Mouse (Mus musculus) kidney, embryonic 15.5 days (tissue): ENCODE measurements at regions not wholly inside any gene's neighbourhood (a gene's known extent, or its start where the extent isn't known, plus 50 kb on each side); places are given as distances from the start of the nearest gene placed in this dataset.

Experiments
- ATAC-seq: fragments of 200-750 bp; cut with Nextera tagmentation; replicated peaks from 2 replicates; pipeline ENCODE4 v1.8.0; 2017; ENCODE audit warnings: moderate TSS enrichment; ENCODE audit not compliant: low FRiP score
- H3K27ac ChIP-seq: fragments of 300-500 bp; sonication (generic); 2 replicates; pipeline ENCODE4 v1.5.1; 2015; ENCODE audit warnings: mild to moderate bottlenecking, inconsistent platforms
- H3K27me3 ChIP-seq: fragments of 300-500 bp; sonication (generic); 2 replicates; pipeline ENCODE4 v1.6.1; 2015; ENCODE audit warnings: inconsistent platforms
- H3K36me3 ChIP-seq: fragments of 300-500 bp; sonication (generic); 2 replicates; pipeline ENCODE4 v1.6.1; 2015; ENCODE audit warnings: inconsistent platforms
- H3K4me1 ChIP-seq: fragments of 300-500 bp; sonication (generic); 2 replicates; pipeline ENCODE4 v1.6.1; 2015; ENCODE audit warnings: inconsistent platforms
- H3K4me2 ChIP-seq: fragments of 300-500 bp; sonication (generic); 2 replicates; pipeline ENCODE4 v1.6.1; 2015; ENCODE audit warnings: moderate library complexity, mild to moderate bottlenecking, inconsistent platforms
- H3K4me3 ChIP-seq: fragments of 300-500 bp; sonication (generic); replicated peaks from 2 replicates; pipeline ENCODE4 v1.5.1; 2015; ENCODE audit warnings: mild to moderate bottlenecking, inconsistent platforms
- H3K9ac ChIP-seq: fragments of 300-500 bp; sonication (generic); 2 replicates; pipeline ENCODE4 v1.6.1; 2015; ENCODE audit warnings: mild to moderate bottlenecking, inconsistent platforms
- H3K9me3 ChIP-seq: fragments of 300-500 bp; sonication (generic); replicated peaks from 2 replicates; pipeline ENCODE4 v1.6.1; 2016; ENCODE audit warnings: inconsistent platforms
- WGBS: fragments of 180-500 bp; shearing (Covaris S2); methylation state at CpG from one replicate; pipeline ENCODE4 v1.1.7; 2015; ENCODE audit warnings: mixed read lengths; 5-methylcytosine and 5-hydroxymethylcytosine counted together

DNA sequence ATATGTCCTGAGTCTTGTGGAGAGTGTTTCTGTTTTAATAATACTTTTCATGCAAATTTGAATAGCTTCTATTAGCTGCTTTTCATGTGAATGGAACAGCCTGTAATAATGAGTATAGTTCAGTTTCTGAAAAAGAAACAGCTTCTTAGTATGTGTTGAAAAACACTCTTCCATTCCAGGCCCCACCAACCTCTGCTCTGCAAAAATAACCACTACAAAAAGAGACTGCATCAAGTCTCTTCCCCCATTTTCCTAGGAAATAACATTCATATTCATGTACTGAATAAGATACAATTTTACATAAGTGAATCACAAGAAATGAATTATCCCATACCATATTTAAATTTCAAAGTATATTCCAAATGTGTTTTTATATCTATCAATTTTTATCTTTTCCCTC is 234.0 kb upstream of the Smlr1 start:
- H3K27me3 ChIP-seq, result no peaks in the 10 kb centered on the region
- no peaks in the 10 kb centered on the region for H3K4me1 ChIP-seq
- no peak overlapping the region for H3K4me2 ChIP-seq
- H3K4me3 ChIP-seq, result no peak overlapping the region
- H3K9me3 ChIP-seq, result no peaks in the 10 kb centered on the region
- no peak overlapping the region for H3K9ac ChIP-seq
- ATAC-seq, result no peak
- H3K36me3 ChIP-seq, result no peaks in the 10 kb centered on the region
- no peak overlapping the region for H3K27ac ChIP-seq

DNA sequence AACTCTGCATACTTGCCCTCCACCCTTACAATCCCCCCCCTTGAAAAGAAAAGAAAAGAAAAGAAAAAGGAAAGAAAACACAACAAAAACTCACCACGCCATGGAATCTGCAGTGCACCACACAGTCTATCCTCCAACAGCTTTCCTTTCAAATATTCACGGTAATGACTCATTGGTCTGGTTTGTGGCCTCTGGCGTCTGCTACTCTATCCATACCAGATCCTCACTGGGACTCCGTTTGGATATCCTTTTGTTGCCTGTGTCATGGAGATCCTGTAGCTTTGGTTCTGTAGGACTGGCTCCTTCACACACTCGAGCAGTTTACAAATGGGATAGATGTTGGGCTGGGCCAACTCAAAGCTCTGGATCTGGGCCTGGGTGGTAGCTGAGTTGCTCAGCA is 232.4 kb upstream of the Smlr1 start:
- Histone ChIP-seq H3K27me3 (no peaks in the 10 kb centered on the region), H3K36me3 (no peaks in the 10 kb centered on the region), H3K9ac (no peak overlapping the region), H3K27ac (no peak overlapping the region), H3K4me2 (no peak overlapping the region), H3K4me3 (no peak overlapping the region), H3K9me3 (no peaks in the 10 kb centered on the region), H3K4me1 (no peaks in the 10 kb centered on the region)
- ATAC-seq, result no peak
- 86% methylated on average over 5 of the region's 5 CpGs for WGBS

DNA sequence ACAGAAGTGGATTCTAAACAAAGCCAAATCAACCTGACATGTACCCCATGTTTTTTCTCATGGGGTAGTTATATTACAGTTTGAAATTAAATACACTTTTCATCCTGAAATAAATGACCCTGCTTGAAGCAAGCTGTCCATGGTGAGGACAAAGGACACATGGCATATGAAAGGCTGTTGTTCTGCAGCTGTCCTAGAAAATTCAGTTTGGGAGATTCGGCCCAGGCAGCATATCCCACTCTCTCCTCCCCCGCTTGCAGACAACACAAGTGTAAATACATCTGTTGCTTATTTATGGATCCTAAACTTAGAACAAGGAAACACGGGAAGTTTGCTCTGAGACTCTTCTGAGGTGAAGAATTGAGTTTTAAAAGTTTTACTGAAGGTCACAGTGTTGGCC is 218.2 kb upstream of the Smlr1 start:
- H3K4me3 ChIP-seq, result no peak overlapping the region
- H3K4me1 ChIP-seq, result no peaks in the 10 kb centered on the region
- H3K27ac ChIP-seq, result no peak overlapping the region
- H3K36me3 ChIP-seq, result no peaks in the 10 kb centered on the region
- H3K9ac ChIP-seq, result no peak overlapping the region
- H3K27me3 ChIP-seq, result no peaks in the 10 kb centered on the region
- 44% methylated on average over 3 of the region's 3 CpGs for WGBS
- no peak overlapping the region for H3K4me2 ChIP-seq
- H3K9me3 ChIP-seq, result no peaks in the 10 kb centered on the region
- no peak; the same call in 1 of the 2 replicates for ATAC-seq

DNA sequence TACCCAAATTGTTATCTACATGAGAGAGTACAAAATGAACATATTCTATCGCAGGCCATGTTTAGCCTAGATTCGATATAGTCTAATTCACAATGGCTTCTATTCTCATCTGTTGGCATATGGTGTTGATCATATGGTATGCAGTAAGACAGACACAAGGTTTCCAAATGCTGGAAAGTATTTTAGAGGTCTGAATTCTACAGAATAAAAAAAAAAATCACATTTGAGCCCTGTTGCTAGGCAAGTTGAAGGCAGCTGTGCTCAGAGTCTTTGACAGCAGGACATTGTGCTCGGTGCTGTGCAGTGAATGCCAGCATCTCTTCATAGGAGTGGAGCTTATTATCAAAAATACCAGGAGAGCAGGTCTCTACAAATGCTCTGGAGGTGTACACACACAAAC is 206.6 kb upstream of the Smlr1 start:
- no peak overlapping the region for H3K4me2 ChIP-seq
- WGBS, result 93% methylated on average over 3 of the region's 3 CpGs
- ATAC-seq, result no peak
- H3K27ac ChIP-seq, result no peak overlapping the region
- H3K36me3 ChIP-seq, result no peaks in the 10 kb centered on the region
- no peaks in the 10 kb centered on the region for H3K27me3 ChIP-seq
- no peak overlapping the region for H3K4me3 ChIP-seq
- H3K9ac ChIP-seq, result no peak overlapping the region
- H3K4me1 ChIP-seq, result no peaks in the 10 kb centered on the region
- no peaks in the 10 kb centered on the region for H3K9me3 ChIP-seq

DNA sequence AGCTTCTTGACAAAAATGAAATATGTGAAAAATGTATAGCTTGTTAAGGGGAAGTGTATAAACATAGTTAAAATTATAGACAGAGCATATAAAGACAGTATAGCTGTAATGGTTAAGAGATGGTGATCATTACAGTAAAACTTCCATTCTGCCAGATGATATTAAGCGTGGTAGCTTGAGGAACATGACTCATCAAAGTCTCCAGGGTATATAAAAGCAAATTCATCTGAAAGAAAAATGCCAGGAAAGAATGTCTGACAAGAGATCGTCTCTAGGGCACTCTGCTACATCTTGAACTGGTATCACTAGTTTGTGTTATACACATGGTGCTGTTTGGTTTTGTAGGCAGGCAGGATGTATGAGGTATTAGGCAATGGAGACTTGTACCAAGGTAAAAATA is 204.9 kb upstream of the Smlr1 start:
- Histone ChIP-seq H3K9ac (no peak overlapping the region), H3K4me3 (no peak overlapping the region), H3K4me2 (no peak overlapping the region), H3K9me3 (no peaks in the 10 kb centered on the region), H3K4me1 (no peaks in the 10 kb centered on the region), H3K27ac (no peak overlapping the region), H3K27me3 (no peaks in the 10 kb centered on the region), H3K36me3 (no peaks in the 10 kb centered on the region)
- WGBS, result 85% methylated on average over 2 of the region's 2 CpGs
- ATAC-seq, result no peak

DNA sequence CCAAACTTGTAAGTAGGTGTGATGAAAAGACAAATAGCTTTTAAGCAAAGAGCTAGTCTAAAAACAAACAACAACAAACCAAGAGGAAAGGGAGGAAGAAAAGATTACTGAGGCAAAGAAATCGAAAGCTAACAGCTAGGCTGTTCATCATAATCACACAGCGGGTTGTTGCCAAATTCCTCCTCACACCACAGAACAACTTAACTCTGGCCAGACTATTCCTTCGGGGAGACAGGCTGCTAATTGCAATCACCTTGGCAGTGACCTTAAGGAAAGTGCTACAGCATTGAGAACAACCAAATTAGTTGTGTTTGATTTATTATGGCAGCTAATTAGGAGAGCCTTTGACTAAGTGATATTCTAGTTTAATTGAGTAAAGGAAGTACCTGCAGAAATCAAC is 194.4 kb upstream of the Smlr1 start:
- 23% methylated on average over 3 of the region's 3 CpGs for WGBS
- no peak for ATAC-seq

DNA sequence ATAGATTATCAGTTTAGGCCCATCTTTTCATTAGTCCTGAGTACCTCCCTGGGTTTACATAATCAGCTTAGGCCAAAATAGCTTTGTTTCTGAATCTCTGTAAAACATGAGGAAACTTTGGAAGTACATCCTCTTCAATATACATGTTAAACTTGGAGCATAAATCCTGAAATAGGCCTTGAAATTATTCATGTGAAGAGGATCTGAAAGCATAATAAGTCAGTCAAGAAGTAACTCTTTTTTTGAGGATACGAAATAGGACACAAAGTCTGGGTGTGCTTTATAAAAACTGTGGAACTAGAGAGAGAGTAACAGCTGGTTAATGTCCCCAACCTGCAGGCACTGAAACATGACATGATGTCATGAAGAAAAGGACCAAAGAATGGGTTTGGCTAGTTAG is 187.9 kb upstream of the Smlr1 start:
- H3K4me3 ChIP-seq, result no peak overlapping the region
- 83% methylated on average over 1 of the region's 1 CpGs for WGBS
- no peaks in the 10 kb centered on the region for H3K4me1 ChIP-seq
- H3K9me3 ChIP-seq, result no peaks in the 10 kb centered on the region
- no peak overlapping the region for H3K9ac ChIP-seq
- no peak overlapping the region for H3K27ac ChIP-seq
- no peaks in the 10 kb centered on the region for H3K27me3 ChIP-seq
- ATAC-seq, result no peak
- H3K36me3 ChIP-seq, result no peaks in the 10 kb centered on the region
- H3K4me2 ChIP-seq, result no peak overlapping the region

More for the DNA sequence above, 194.4 kb upstream of the Smlr1 start:
- Histone ChIP-seq H3K4me3 (no peak overlapping the region), H3K27me3 (no peaks in the 10 kb centered on the region), H3K4me1 (no peaks in the 10 kb centered on the region), H3K9me3 (no peaks in the 10 kb centered on the region), H3K4me2 (no peak overlapping the region), H3K36me3 (no peaks in the 10 kb centered on the region), H3K27ac (no peak overlapping the region), H3K9ac (no peak overlapping the region)

DNA sequence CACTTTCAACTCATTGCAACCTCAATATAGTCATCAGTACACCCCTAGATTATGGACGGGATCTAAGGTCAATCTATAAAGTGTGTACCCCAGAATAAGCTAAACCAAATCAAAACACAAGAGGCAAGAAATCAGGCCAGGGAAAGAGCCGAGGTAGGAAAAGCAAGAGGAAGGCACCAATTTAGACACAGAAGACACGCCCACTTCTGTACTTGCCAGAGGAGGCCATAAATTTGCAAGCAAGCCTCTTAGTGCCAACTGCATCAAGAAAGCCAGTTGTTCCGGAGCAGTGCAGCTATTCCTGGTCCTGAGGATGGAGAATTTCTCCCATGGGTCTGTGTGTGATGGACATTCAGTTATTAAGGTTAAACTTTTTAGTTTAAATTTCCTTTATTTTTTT is 179.7 kb upstream of the Smlr1 start:
- Histone ChIP-seq H3K9me3 (no peaks in the 10 kb centered on the region), H3K4me1 (no peaks in the 10 kb centered on the region), H3K27ac (no peak overlapping the region), H3K27me3 (no peaks in the 10 kb centered on the region), H3K9ac (no peak overlapping the region), H3K4me3 (no peak overlapping the region), H3K4me2 (no peak overlapping the region), H3K36me3 (no peaks in the 10 kb centered on the region)
- no peak for ATAC-seq
- whole genome bisulfite sequencing, result 40% methylated on average over 4 of the region's 4 CpGs

DNA sequence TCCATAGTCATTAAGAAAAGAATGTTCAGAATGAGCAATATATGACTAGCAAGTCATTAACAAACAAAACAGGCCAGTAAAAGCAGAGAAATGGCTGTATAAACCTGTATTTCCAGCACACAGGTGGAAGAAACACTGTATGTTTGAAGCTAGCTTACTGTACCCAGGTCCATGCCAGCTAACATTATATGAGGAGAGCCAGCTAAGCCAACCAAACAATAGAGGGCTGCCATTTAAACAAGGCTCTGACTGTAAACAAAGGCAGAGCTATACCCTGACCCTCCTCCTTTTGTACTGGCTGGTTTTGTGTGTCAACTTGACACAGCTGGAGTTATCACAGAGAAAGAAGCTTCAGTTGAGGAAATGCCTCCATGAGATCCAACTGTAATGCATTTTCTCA is 178.6 kb upstream of the Smlr1 start:
- H3K27me3 ChIP-seq, result no peaks in the 10 kb centered on the region
- H3K4me2 ChIP-seq, result no peak overlapping the region
- H3K4me1 ChIP-seq, result no peaks in the 10 kb centered on the region
- H3K9me3 ChIP-seq, result no peaks in the 10 kb centered on the region
- ATAC-seq, result no peak
- H3K4me3 ChIP-seq, result no peak overlapping the region
- no peak overlapping the region for H3K27ac ChIP-seq
- no peaks in the 10 kb centered on the region for H3K36me3 ChIP-seq
- H3K9ac ChIP-seq, result no peak overlapping the region

DNA sequence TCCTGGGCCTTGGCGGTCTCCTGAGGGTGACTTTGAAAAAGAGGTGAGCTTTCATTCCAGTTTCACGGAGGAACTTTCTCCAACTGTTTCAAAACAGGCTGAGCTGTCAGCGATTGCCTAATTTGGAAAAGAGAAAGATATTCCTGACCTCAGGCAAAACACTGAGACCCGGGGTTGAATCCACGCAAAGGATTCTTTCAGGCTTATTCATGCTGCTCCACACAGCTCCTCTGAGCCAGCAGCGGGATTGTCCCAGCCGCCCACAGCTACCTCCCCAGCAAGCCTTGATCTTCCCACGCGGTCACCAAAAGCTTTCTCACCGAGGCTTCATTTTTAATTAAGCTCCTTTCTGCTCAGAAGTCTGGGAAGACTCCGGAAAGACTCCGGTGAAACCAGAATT is 178.0 kb upstream of the Smlr1 start:
- Histone ChIP-seq H3K9me3 (no peaks in the 10 kb centered on the region), H3K4me3 (no peak overlapping the region), H3K4me1 (no peaks in the 10 kb centered on the region), H3K27ac (no peak overlapping the region), H3K36me3 (no peaks in the 10 kb centered on the region), H3K27me3 (no peaks in the 10 kb centered on the region), H3K4me2 (no peak overlapping the region), H3K9ac (no peak overlapping the region)
- 73% methylated on average over 12 of the region's 12 CpGs for WGBS
- ATAC-seq, result no peak

DNA sequence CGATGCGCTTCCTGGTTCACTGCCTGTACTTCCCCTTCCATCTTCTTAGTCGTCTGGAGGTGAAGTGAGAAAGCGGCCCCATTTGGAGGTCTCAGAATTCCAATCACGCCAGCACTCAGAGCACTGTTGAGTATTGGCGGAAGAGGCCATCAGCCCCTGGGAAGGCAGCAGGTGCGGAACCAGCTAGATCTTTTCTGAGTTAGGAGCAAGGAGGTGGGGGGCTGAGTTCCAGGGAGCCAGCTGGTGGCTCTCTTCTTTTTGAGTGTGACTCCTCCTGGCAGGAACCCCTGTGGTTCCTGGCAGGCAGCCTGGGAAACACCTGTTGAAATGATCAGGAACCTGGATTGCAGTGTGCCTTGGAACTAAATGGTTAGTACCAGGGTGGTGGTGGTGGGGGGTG is 171.9 kb upstream of the Smlr1 start:
- no peak overlapping the region for H3K27ac ChIP-seq
- WGBS, result 63% methylated on average over 7 of the region's 7 CpGs

DNA sequence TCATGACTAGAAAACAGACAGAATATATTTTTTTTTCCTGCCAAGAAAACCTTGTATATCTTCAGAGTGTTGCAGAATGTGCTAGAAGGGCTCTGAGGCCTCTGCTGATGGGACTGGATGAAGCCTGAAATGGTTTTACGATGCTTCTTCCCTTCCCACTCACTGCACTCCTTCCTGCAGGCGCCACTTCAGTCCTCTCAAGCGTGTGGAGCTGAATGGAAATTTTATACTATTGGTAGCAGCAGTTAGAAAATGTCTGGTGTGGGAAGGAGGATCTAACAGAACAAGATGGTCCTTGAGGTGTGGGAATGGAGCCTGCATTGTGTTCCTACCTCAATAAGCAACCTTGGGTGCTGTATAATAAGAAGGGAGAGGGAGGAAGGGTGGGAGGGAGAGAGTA is 166.1 kb upstream of the Smlr1 start:
- Histone ChIP-seq H3K4me3 (no peak overlapping the region), H3K4me2 (no peak overlapping the region), H3K9me3 (no peaks in the 10 kb centered on the region), H3K27ac (no peak overlapping the region), H3K27me3 (no peaks in the 10 kb centered on the region), H3K36me3 (no peaks in the 10 kb centered on the region), H3K4me1 (no peaks in the 10 kb centered on the region), H3K9ac (no peak overlapping the region)
- ATAC-seq, result no peak
- WGBS, result 87% methylated on average over 3 of the region's 3 CpGs

More for the DNA sequence above, 171.9 kb upstream of the Smlr1 start:
- no peak overlapping the region for H3K4me2 ChIP-seq
- no peak for ATAC-seq
- H3K9me3 ChIP-seq, result no peaks in the 10 kb centered on the region
- H3K36me3 ChIP-seq, result no peaks in the 10 kb centered on the region
- no peaks in the 10 kb centered on the region for H3K27me3 ChIP-seq
- H3K4me3 ChIP-seq, result no peak overlapping the region
- no peaks in the 10 kb centered on the region for H3K4me1 ChIP-seq
- no peak overlapping the region for H3K9ac ChIP-seq

DNA sequence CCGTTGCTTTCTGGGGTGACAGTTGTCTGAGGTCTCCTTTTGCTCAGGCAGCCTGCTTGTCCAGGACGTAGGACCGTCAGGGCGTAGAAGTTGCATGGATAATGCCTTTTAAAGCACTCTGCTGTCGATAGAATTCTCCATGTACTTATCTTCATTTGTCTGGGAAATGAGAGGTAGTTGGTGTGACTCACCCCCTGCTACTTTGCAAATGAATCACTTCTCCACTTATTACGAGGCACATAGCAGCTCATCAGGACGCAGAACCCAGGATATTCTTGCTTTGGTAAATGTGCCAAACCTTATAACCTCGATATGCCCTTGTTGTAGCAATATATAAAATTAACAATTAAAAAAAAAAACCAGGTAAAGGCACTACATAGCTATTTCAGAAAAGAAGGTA is 159.7 kb upstream of the Smlr1 start:
- no peak for ATAC-seq
- Histone ChIP-seq H3K27ac (no peak overlapping the region), H3K4me3 (no peak overlapping the region), H3K4me1 (no peaks in the 10 kb centered on the region), H3K9me3 (no peaks in the 10 kb centered on the region), H3K36me3 (no peaks in the 10 kb centered on the region), H3K27me3 (no peaks in the 10 kb centered on the region), H3K4me2 (no peak overlapping the region), H3K9ac (no peak overlapping the region)
- 79% methylated on average over 8 of the region's 8 CpGs for WGBS

DNA sequence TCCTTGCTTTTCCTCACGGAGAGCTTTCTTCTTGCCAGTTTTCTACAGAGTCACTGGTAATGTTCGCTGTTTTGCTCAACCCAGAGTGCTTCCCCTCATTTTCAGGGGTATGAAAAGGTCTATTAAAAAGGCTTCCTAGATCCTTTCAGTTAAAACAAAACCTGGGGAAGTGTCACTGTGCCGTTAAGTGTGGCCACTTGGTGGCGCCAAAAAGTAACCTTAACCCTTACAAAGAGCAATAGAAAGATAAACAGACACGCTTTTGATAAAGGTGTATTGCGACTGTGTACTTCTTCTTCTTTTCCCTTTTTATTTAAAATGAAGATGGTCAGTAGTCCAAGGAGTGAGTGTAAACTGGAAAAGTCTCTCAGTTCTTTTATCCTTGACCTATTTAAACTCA is 145.2 kb upstream of the Smlr1 start:
- 20% methylated on average over 6 of the region's 6 CpGs for WGBS
- no peak for ATAC-seq

More for the DNA sequence above, 145.2 kb upstream of the Smlr1 start:
- Histone ChIP-seq H3K27me3 (no peaks in the 10 kb centered on the region), H3K4me3 (no peak overlapping the region), H3K9ac (no peak overlapping the region), H3K9me3 (no peaks in the 10 kb centered on the region), H3K27ac (no peak overlapping the region), H3K4me2 (no peak overlapping the region), H3K4me1 (no peaks in the 10 kb centered on the region), H3K36me3 (no peaks in the 10 kb centered on the region)
